9 mouse cellular contexts compared by ENCODE assay signal in the genomic region with DNA sequence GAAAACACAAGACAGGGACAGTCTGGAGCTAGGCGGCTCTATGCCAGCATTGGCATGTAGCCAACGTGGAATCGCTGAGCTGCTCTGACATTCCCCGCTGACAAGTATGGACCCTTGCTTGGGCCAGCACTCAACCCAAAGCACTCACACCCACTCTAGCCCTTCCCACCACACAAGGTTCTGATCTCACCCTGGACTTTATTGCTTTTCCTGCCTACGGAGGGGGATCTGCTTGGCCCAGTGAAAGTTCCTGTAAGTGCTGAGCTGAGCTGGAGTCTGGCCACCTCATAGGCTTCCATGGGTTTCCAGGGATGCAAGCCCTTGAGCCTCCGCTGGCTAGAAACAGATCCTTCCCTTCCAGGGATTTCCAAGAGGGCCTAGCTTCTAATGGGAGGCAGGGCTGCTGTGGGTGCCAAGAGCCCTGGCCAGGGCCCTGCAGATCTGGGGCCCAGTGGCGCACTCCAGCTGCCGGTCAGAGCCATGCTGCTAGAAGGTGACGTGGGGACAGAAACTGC. TPM values are rescaled to one million over a fixed set of nuclear protein-coding genes. Genes with fewer than 3 reads are reported as not detected.
DNase-seq lines count a peak whose midpoint lies in the region; ATAC-seq and TF ChIP-seq lines count a peak whose summit lies in the region.
"Had no signal": no experiment of that assay in that cellular context is flagged by ENCODE, and none has a peak within 500 bp of the region (broad histone marks: within the 10 kb centered on the region; RNA-seq: fewer than 3 reads in every experiment).

No protein-coding gene starts in this region.

- no peak for ATAC-seq in midbrain, embryonic 14.5 days (ENCODE audit: low FRiP score, low TSS enrichment)
- no peak for ATAC-seq in midbrain, embryonic 13.5 days
- ATAC-seq in lung, embryonic 16.5 days (ENCODE audit: low read depth) = peak; percentile 85

- no peak overlapping the region for H3K9ac ChIP-seq in midbrain, embryonic 14.5 days (replicated peaks; ENCODE audit: low read length)
- no peak overlapping the region for H3K9ac ChIP-seq in midbrain, embryonic 13.5 days (replicated peaks)
- H3K9ac ChIP-seq in lung, embryonic 16.5 days (ENCODE audit: low read length) = peak overlapping the region; percentile 8; the same call in 1 of the 2 replicates
- H3K9ac ChIP-seq: neural tube, embryonic 12.5 days had no signal

- intact Hi-C loops in heart, postnatal 25 days (cut with DNase I) = loop anchor here (2.0 kb wide), 1 partner anchor 52 kb away; no protein-coding TSS in a partner anchor

- peaks cover 2% of the 10 kb centered on the region; the same call in 1 of the 2 replicates for H3K4me1 ChIP-seq in cerebellum, adult 2 months (ENCODE audit: control insufficient read depth, insufficient read depth, low read length)
- H3K4me1 ChIP-seq in midbrain, embryonic 14.5 days (ENCODE audit: control insufficient read depth, insufficient read depth, low read length) = 0 out of 2 replicates have a peak, but pooled peaks cover 3% of the 10 kb centered on the region
- 0 out of 2 replicates have a peak, but pooled peaks cover 4% of the 10 kb centered on the region for H3K4me1 ChIP-seq in midbrain, embryonic 13.5 days (replicated peaks)
- peaks cover 27% of the 10 kb centered on the region for H3K4me1 ChIP-seq in lung, embryonic 16.5 days (replicated peaks; ENCODE audit: control insufficient read depth, insufficient read depth, low read length)
- H3K4me1 ChIP-seq: neural tube, embryonic 12.5 days had no signal

- H3K27me3 ChIP-seq in cerebellum, adult 2 months (ENCODE audit: control insufficient read depth, insufficient read depth, low read length) = no peaks in the 10 kb centered on the region
- no peaks in the 10 kb centered on the region for H3K27me3 ChIP-seq in midbrain, embryonic 14.5 days (ENCODE audit: control insufficient read depth, insufficient read depth, low read length)
- no peaks in the 10 kb centered on the region for H3K27me3 ChIP-seq in midbrain, embryonic 13.5 days
- no peaks in the 10 kb centered on the region for H3K27me3 ChIP-seq in lung, embryonic 16.5 days (ENCODE audit: control insufficient read depth, insufficient read depth, low read depth, low read length)
- H3K27me3 ChIP-seq: neural tube, embryonic 12.5 days had no signal

- H3K4me2 ChIP-seq in midbrain, embryonic 14.5 days (ENCODE audit: low read length) = no peak overlapping the region
- H3K4me2 ChIP-seq in midbrain, embryonic 13.5 days (replicated peaks) = no peak overlapping the region
- no peak overlapping the region for H3K4me2 ChIP-seq in lung, embryonic 16.5 days (ENCODE audit: low read depth, low read length)
- H3K4me2 ChIP-seq: neural tube, embryonic 12.5 days had no signal

- H3K36me3 ChIP-seq in midbrain, embryonic 14.5 days (ENCODE audit: control insufficient read depth, insufficient read depth, low read length) = no peaks in the 10 kb centered on the region
- no peaks in the 10 kb centered on the region for H3K36me3 ChIP-seq in midbrain, embryonic 13.5 days
- no peaks in the 10 kb centered on the region for H3K36me3 ChIP-seq in lung, embryonic 16.5 days (ENCODE audit: control insufficient read depth, insufficient read depth, low read length)
- H3K36me3 ChIP-seq: neural tube, embryonic 12.5 days had no signal

- no peak overlapping the region for H3K4me3 ChIP-seq in cerebellum, adult 2 months (replicated peaks; ENCODE audit: insufficient read depth, low read depth, low read length)
- H3K4me3 ChIP-seq in midbrain, embryonic 14.5 days (replicated peaks; ENCODE audit: low read depth, low read length) = no peak overlapping the region
- H3K4me3 ChIP-seq in midbrain, embryonic 13.5 days (replicated peaks) = no peak overlapping the region
- H3K4me3 ChIP-seq in lung, embryonic 16.5 days (ENCODE audit: low read length) = no peak overlapping the region
- H3K4me3 ChIP-seq: neural tube, embryonic 12.5 days had no signal

- no peak overlapping the region for H3K27ac ChIP-seq in cerebellum, adult 2 months (ENCODE audit: insufficient read depth, low read length)
- H3K27ac ChIP-seq in midbrain, embryonic 14.5 days (replicated peaks; ENCODE audit: low read depth, low read length) = no peak overlapping the region
- H3K27ac ChIP-seq in midbrain, embryonic 13.5 days = no peak overlapping the region
- peak overlapping the region; percentile 94 for H3K27ac ChIP-seq in lung, embryonic 16.5 days (ENCODE audit: low read length)
- H3K27ac ChIP-seq: neural tube, embryonic 12.5 days had no signal

- 24% methylated on average over 9 of the region's 9 CpGs for WGBS in cerebellum, adult 2 months
- WGBS in midbrain, embryonic 14.5 days = 77% methylated on average over 9 of the region's 9 CpGs
- 80% methylated on average over 9 of the region's 9 CpGs for WGBS in midbrain, embryonic 13.5 days
- 41% methylated on average over 9 of the region's 9 CpGs for WGBS in lung, embryonic 16.5 days

- TF ChIP-seq CTCF in cerebellum, adult 2 months (IDR thresholded peaks at IDR 0.05; ENCODE audit: borderline replicate concordance, insufficient read depth, low read depth, low read length) = no peak

- H3K9me3 ChIP-seq in midbrain, embryonic 14.5 days (ENCODE audit: control insufficient read depth, low read length) = no peaks in the 10 kb centered on the region
- H3K9me3 ChIP-seq in midbrain, embryonic 13.5 days = no peaks in the 10 kb centered on the region
- no peaks in the 10 kb centered on the region for H3K9me3 ChIP-seq in lung, embryonic 16.5 days (ENCODE audit: control insufficient read depth, low read length)
- H3K9me3 ChIP-seq: neural tube, embryonic 12.5 days had no signal

- DNase-seq in cerebellum, adult 2 months = peak; percentile 19 to 22
- no peak for DNase-seq in cerebellum, adult 8-10 months
- DNase-seq in midbrain, embryonic 14.5 days = peak; percentile 67
- DNase-seq in heart, postnatal 25 days (ENCODE audit: low spot score) = peak; percentile 52
- peak; percentile 44 to 64 for DNase-seq in urinary bladder, postnatal 36 days (ENCODE audit: low spot score in 2 of 2)
- DNase-seq in embryo, embryonic 9.5 days (ENCODE audit: extremely low spot score) = no peak

- no peak for TF ChIP-seq POLR2A in cerebellum, adult 2 months (IDR thresholded peaks at IDR 0.05; ENCODE audit: borderline replicate concordance, insufficient read depth, low read length)

RNA-seq across cellular contexts. Expression of gene Ripor3, which starts 8.8 kb away (rescaled TPM):
- polyA plus RNA-seq in cerebellum, adult 2 months (2012; rRNA removed) = 0.44 and 0.84 TPM in 2 replicates
- polyA plus RNA-seq in midbrain, embryonic 14.5 days (2014; fragmentation: Nextera tagmentation; extraction: Ambion mirVana) = 0.22 TPM in 1 of 2 replicates, not detected in the other
- 0.15 and 0.27 TPM in 2 replicates for polyA plus RNA-seq in midbrain, embryonic 13.5 days (2015; fragmentation: Nextera tagmentation; extraction: Ambion mirVana)
- total RNA-seq in heart, postnatal 25 days (2021) = under 1 TPM; 0.49 to 0.75 TPM
- 2.0 and 2.5 TPM in 2 replicates for polyA plus RNA-seq in lung, embryonic 16.5 days (2015; fragmentation: Nextera tagmentation; extraction: Ambion mirVana)

Comparison
In these comparisons a context has a peak if more than half of its experiments do, and no peak if none do; other contexts are left out.
1. DNase-seq: peak in cerebellum, adult 2 months (2 of 2), midbrain, embryonic 14.5 days (single experiment), heart, postnatal 25 days (single experiment) and urinary bladder, postnatal 36 days (2 of 2); none in cerebellum, adult 8-10 months (single experiment) and embryo, embryonic 9.5 days (single experiment).